Mouse (Mus musculus) kidney, adult 18-20 months (tissue): ENCODE measurements around the gene Lifr.

ENCODE experiments used
- DNase-seq: peaks from one replicate; pipeline ENCODE4 v3.0.0; 2021

Lifr gene

GRCm38 (mm10) chr15:7090211-7090765 lies at the start of gene Lifr:
Gene Lifr, plus strand, starts transcription at chr15:7090614.
- no peak for DNase-seq

- no peak for DNase-seq
Measured at GRCm38 (mm10) chr15:7044081-7044749, 46.2 kb upstream of the Lifr start.

DNA sequence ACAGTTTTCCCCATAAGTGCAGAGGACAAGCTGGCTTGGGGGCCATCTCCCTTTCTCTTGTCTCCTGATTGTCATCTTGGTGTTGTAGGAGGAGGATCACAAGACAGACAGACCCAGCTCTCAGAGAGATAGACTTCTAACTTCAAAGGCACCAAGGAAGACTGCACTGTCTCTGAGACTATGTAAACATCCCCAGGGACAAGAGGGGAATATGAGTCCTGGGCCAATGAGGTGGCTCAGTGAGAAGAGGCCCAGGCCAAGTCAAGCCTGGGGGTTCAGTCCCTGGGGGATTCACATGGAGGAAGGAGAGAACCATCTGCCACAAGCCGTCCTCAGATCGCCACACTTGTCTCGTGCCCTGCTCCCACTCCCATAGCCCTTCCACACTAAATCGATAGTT lies 45.4 kb upstream of the Lifr start:
- DNase-seq: no peak

DNA sequence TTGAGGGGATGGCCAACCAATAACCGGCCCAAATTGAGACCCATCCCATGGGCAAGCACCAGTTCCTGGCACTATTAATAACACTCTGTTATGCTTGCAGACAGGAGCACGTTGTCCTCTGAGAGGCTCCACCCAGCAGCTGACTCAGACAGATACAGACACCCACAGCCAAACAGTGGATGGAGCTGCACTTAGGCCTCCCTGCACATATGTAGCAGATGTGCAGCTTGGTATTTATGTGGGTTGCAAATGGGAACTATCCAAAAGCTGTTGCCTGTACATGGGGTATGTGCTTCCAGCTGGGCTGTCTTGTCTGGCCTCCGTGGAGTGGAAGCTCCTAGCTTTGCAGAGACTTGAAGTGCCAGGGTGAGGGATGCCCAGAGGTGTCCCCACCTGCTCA lies 42.5 kb upstream of the Lifr start:
- no peak for DNase-seq

- DNase-seq: no peak
Measured at GRCm38 (mm10) chr15:7048916-7049315, 41.5 kb upstream of the Lifr start.

DNA sequence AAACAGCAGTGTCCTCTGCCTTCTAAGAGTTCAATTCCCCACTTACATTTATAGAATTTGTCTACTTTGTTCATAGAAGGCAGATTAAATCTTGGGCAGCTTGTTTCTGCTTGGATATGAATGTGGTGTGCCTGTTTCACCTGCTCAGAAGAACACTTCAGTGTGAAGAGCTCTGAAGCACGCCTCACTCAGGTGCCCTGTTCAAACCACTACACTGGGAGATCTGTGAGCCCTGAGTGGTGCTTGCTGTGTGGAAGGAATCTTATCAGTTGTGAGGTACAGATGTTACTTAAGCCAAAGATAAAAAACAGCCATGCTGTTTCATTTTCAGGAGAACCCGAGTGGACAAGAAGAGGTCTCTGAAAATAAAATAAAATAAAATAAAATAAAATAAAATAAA lies 38.7 kb upstream of the Lifr start:
- DNase-seq: no peak

DNA sequence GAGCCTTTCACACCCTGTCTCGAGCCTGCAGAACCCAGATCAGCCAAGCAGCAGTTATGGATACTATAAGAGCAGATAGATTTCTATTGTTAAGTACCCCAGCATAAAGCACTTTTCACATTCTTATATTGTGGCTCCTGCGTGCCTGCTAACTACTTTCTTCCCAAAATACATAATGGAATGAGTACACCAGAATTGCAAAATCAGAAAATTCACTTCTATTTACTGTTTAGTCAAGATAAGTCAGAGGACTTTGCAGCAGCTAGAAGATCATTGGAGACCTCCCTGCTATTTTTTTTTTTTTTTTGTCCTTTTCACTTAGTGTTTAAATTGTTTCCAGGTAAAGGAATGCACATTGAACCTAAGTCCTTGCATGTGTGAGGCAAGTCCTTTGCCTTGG lies 38.3 kb upstream of the Lifr start:
- DNase-seq: no peak

- no peak for DNase-seq
Measured at GRCm38 (mm10) chr15:7056851-7057250, 33.6 kb upstream of the Lifr start.

DNA sequence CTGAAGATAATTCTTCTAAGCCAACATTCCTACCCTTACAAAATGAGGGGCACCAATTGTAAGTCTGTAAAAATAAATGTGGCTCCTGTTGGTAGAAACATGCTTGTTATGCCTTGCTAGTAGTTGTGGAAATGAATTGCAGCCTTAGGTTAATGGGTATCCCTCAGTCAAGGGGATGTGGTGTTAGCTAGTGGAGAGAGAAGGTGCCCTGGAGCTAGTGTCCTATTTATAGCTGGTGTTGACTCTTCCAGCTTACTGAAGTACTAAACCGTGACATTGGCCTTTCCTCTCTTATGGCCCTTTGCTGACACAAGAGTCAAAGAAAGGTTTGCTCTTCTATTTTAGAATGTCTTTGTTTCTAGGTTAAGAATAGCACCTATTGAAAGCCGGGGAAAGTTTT lies 29.9 kb upstream of the Lifr start:
- DNase-seq: no peak

GRCm38 (mm10) chr15:7061995-7062697 lies 28.3 kb upstream of the Lifr start:
- no peak for DNase-seq

DNA sequence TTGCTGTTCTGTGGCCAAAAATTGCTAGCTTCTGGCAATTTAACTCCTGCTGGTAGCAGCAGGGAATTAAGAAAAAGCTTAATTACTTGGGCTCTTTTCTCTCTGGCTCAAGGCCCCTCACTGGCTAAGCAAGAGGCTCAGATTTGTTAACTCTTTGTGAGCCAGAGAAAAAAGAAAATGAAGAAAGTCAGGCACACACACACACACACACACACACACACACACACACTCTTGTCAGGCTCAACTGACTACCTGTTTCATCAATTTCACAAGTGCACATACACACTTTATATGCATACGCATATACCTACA lies 27.8 kb upstream of the Lifr start:
- DNase-seq: no peak

DNA sequence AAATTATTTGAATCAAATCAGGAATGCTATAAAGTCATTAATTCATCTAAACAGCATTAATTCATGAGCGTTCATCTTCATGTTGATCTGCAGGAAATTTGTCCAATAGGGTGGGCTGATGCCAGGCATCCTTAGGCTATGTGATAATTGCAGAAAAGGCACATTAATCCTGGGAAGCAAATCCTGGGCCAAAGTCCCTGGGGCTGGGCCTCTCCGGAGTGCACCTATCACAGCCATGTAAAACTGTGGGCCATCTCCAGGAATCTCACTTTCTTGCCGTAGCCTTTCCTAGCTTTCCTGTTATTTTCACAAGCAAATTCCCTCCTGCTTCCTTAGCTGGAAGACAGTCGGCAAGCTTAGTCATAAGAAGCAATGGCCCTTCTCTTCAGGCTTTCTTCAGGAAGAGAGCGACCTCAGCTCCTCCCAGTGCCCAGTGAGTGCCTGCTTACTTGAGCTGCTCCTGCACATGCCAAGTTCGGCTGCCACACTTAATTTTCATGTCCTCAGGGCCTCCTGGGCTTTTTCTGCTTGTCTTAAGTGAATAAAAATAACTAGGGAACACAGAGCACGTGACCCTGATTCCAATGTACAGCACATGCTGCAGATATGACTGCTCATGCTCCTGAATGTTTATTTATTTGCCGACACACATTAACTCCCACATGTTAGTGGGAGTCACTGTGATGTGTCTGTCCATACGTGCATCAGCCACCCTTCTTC lies 26.7 kb upstream of the Lifr start:
- peak; percentile 57 for DNase-seq

- DNase-seq: peak; percentile 26
Measured at GRCm38 (mm10) chr15:7064992-7065523, 25.4 kb upstream of the Lifr start.

DNA sequence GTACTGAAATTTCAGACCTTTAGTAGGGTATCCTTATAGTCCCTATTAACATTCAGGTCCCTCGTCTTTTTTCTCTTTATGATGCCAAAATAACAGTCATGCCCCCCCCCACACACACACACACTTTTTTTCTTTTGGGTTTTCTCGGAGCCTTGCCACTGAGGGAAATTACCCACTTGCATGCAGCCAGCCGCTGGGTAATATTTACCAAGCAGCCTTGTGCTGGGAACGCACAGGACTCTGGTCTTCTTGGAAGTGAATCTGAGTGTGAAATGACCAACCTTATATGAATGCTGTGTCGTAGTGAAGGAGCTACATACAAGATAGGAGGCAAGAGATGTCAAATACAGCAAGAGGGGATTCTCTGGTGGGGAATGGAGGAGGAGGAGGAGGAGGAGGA lies 24.8 kb upstream of the Lifr start:
- peak; percentile 59 for DNase-seq

DNA sequence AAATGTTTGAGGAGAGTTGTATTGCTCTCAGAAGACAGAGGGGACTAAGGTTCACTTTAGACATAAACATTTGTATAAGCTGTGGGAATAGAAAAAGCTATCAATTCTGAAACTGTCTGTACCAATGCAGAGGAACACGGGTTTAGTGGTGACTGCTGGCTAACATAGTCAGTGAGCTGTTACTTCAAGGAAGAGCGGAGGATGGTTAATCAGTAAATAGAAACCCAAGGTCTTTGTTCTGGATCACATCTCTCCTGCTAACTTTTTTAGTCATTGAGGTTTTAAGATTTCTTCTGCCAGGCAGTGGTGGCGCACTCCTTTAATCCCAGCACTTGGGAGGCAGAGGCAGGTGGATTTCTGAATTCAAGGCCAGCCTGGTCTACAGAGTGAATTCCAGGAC lies 23.7 kb upstream of the Lifr start:
- DNase-seq: peak; percentile 26

- no peak for DNase-seq
Measured at GRCm38 (mm10) chr15:7069374-7069773, 21.0 kb upstream of the Lifr start.

DNA sequence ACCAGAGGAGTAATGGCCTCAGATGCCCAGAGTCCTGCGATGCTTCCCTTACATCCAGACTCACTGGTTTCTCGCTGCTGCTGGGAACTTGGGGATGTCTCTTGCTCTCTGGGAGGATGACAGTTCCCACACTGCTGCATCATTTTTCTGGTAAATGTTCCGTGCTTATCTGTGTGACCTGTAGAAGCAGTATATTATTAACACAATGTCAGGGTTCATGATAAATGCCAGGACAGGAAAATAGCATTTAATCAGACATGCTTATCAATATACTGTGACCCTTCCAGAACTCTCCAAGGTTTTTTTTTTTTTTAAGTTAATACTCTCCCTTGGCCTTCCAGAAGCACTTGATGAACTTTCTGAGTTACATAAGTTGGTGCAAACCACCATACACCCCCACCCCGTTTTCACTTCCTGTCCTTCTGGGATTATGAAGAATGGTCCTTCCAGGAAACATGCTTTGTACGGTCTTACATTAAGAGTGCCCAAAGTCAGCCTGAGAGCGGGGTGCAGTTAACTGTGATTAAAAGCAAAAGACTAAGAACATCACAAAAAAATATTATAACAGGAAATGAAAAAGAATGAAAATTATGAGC lies 20.1 kb upstream of the Lifr start:
- no peak for DNase-seq

- no peak for DNase-seq
Measured at GRCm38 (mm10) chr15:7073269-7073668, 17.1 kb upstream of the Lifr start.

- peak; percentile 66 for DNase-seq
Measured at GRCm38 (mm10) chr15:7075185-7075584, 15.2 kb upstream of the Lifr start.

DNA sequence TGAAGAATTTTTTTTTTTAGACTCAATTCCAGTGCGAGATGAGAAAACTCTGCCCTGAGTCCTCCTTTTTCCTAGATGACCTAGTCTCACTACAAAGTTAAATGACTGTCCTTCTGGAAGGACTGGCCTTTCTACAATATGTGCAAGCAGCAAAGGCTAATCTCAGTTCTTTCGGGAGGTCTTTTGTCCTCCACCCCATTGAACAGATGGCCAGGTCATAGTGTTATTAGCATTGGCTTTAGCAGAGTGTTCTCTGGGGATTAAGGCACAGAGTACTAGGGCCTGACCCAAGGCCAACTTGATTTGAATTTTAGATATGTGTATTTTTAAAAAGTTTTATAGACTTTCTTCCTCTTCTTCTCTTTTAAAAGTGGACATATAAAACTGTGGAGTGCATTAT lies 12.1 kb upstream of the Lifr start:
- DNase-seq: no peak

DNA sequence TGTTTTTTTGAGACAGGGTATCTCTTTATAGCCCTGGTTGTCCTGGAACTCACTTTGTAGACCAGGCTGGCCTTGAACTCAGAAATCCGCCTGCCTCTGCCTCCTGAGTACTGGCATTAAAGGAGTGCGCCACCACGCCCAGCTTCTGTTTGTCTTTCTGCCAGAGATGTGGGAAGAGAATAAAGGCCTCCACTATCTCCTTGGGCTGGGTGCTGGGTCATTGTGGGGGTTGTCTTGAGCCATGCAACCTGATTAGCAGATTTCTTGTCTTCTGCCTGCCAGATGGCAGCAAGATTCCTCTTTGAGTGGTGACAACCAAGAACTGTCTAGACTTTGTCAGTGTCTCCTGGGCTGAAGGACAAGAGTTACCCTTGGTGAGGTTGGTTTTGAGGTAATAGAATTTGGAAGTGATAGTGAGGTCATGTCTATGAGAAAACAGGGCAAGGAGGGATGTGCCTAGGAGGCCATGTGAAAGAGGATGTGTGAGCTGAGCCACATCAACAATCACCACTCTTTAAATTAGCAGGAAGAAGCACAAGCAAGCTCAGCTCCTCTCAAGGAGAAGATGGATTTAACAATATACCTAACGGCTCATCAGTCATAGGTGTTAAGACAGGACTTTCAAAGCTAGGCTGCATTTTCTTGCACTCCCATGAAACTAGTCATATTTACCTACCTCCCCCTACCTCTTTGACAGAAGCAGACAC lies 10.6 kb upstream of the Lifr start:
- DNase-seq: no peak

DNA sequence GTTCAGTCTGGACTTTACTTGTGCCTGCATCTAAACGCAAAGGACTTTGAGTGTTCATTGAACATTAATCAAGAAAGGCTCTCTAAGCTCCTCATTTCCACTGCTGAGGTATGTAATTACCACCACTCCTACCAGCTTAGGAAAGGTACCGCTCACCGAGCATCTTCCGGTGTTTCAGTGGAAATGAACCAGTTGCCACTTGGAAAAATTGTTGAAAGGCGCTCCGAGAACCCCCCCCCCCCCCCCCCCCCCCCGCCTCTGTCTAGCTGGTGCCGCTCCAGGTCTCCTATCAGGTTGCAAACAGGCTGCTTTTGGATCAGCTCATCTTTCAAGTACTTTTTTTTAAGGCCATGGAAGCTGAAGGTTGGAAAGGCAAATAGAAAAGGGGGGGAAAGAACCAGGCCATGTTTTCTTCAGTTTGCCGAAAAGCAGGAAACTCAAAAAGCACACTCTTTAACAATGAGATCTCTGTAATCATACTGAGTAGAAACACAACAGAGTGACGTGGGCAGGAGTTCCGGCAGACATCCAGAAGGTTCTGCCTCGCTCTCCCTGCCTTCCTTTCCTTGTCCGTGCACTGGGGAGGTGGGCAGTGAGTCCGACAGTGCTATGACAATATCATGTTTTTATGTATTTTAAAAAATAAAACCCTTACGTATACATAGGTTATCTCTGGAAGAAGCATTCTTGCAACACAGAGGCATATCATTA lies 9.3 kb upstream of the Lifr start:
- no peak for DNase-seq
